Mouse (Mus musculus) C2C12 (cell line): Measurements from ENCODE around the gene Olfml2a.
"Not testable (repeated sequence)": the region's sequence is repeated elsewhere in the genome, so short reads cannot be mapped to it uniquely, and the experiment has no call there.

ENCODE experiments used
- CEBPB ChIP-seq: IDR thresholded peaks from one replicate; pipeline ENCODE4 v1.6.1; 2011; ENCODE audit warnings: low read depth, mild to moderate bottlenecking, control low read depth, moderate library complexity
- CTCF ChIP-seq: IDR thresholded peaks from one replicate; pipeline ENCODE4 v1.5.1; 2011; ENCODE audit not compliant: control insufficient read depth, insufficient read depth, insufficient read length
- FOSL1 ChIP-seq: IDR thresholded peaks from one replicate; pipeline ENCODE4 v1.8.0; 2011; ENCODE audit warnings: mild to moderate bottlenecking, low read length; ENCODE audit not compliant: poor library complexity, insufficient read depth, severe bottlenecking
- MAX ChIP-seq: IDR thresholded peaks from one replicate; pipeline ENCODE4 v1.6.1; 2011; ENCODE audit warnings: mild to moderate bottlenecking, control low read depth
- MYOD1 ChIP-seq: IDR thresholded peaks from one replicate; pipeline ENCODE4 v1.6.1; 2011; ENCODE audit warnings: low read depth; ENCODE audit not compliant: control insufficient read depth, insufficient read length
- MYOG ChIP-seq: IDR thresholded peaks from one replicate; pipeline ENCODE4 v1.6.1; 2011; ENCODE audit not compliant: control insufficient read depth, insufficient read length; ENCODE audit errors: extremely low read depth
- USF1 ChIP-seq: IDR thresholded peaks from one replicate; pipeline ENCODE4 v1.6.1; 2011; ENCODE audit warnings: low read depth, mild to moderate bottlenecking, control low read depth, moderate library complexity

DNA sequence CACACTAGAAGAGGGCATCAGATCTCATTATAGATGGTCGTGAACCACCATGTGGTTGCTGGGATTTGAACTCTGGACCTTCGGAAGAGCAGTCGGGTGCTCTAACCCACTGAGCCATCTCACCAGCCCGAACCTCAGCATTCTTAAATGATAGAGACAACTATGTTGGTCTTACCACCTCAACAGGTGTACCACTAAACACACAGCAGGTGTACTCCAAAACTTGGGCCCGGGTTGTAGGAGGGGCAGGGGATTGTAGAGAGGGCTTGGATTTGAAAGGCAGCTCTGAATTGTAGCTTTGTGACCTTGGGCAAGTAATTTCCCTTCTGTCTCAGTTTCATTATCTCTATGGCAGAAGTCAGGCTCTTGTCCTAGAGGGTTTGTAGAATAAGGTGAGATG is 78.4 kb downstream of the Olfml2a start:
- not testable (repeated sequence) for TF ChIP-seq USF1, CTCF, MAX, MYOG, CEBPB, FOSL1, MYOD1
